In the genomic region with DNA sequence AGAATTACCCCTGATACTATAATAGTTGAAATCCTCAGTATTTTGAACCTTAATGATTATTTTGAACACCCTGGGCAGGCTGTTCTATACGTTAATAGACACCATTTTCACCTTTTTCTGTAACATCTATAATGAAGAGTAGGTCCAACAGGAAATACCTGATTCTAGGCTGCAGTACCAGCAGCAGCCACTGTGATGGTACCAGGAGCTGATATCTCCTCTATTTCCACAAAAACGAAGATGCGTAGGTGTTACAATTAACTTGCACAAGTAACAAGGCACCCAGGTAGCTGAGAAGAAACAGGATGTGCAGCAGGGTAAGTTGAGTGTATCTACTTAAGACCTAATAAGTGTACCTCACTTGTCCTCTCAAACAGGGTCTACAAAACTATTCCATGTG, we compare ENCODE assay signal across 18 mouse cellular contexts.
DNase-seq lines count a peak whose midpoint lies in the region; ATAC-seq and TF ChIP-seq lines count a peak whose summit lies in the region.
"Had no signal": no experiment of that assay in that cellular context is flagged by ENCODE, and none has a peak within 500 bp of the region (broad histone marks: within the 10 kb centered on the region; RNA-seq: fewer than 3 reads in every experiment).

No protein-coding gene starts in this region.

- peak; percentile 58 for TF ChIP-seq CTCF in hindbrain, postnatal 0 days (IDR thresholded peaks at IDR 0.05; ENCODE audit: low read depth)
- 0 out of 2 replicates have a peak, but pooled peaks have one; percentile 0 for TF ChIP-seq CTCF in lung, adult 2 months (IDR thresholded peaks at IDR 0.05; ENCODE audit: insufficient read depth, low read length)
- peak; percentile 28; the same call in 1 of the 2 replicates for TF ChIP-seq CTCF in brain, embryonic 14.5 days (IDR thresholded peaks at IDR 0.05; ENCODE audit: borderline replicate concordance, extremely low read depth, insufficient read depth, insufficient read length)

- H3K27ac ChIP-seq in hindbrain, postnatal 0 days: no peak overlapping the region
- H3K27ac ChIP-seq in hindbrain, embryonic 13.5 days: no peak overlapping the region
- H3K27ac ChIP-seq: embryonic facial prominence, embryonic 12.5 days; forebrain, embryonic 13.5 days; hindbrain, embryonic 12.5 days had no signal

- H3K4me3 ChIP-seq in hindbrain, postnatal 0 days (ENCODE audit: low read length): no peak overlapping the region
- H3K4me3 ChIP-seq in hindbrain, embryonic 13.5 days: no peak overlapping the region
- H3K4me3 ChIP-seq in lung, adult 2 months (replicated peaks; ENCODE audit: extremely low read depth, low read depth, low read length): no peak overlapping the region
- H3K4me3 ChIP-seq: embryonic facial prominence, embryonic 12.5 days; erythroblast, embryonic 14.5 days; forebrain, embryonic 13.5 days; hindbrain, embryonic 12.5 days had no signal

- WGBS in hindbrain, postnatal 0 days: 93% methylated on average over 3 of the region's 3 CpGs
- WGBS in hindbrain, embryonic 13.5 days: 97% methylated on average over 3 of the region's 3 CpGs
- WGBS in lung, adult 2 months: 90% methylated on average over 3 of the region's 3 CpGs

- ATAC-seq in hindbrain, postnatal 0 days: no peak
- ATAC-seq in hindbrain, embryonic 13.5 days (ENCODE audit: low FRiP score): no peak
- ATAC-seq: forebrain, embryonic 13.5 days had no signal

- TF ChIP-seq POLR2A in lung, adult 2 months (IDR thresholded peaks at IDR 0.05; ENCODE audit: borderline replicate concordance, extremely low read depth, low read depth, low read length): no peak
- no peak for TF ChIP-seq POLR2A in brain, embryonic 14.5 days (IDR thresholded peaks at IDR 0.05; ENCODE audit: borderline replicate concordance, extremely low read depth, insufficient read depth, insufficient read length, poor library complexity, severe bottlenecking)

- no peak overlapping the region for H3K9ac ChIP-seq in hindbrain, postnatal 0 days (replicated peaks; ENCODE audit: low read length)
- no peak overlapping the region for H3K9ac ChIP-seq in hindbrain, embryonic 13.5 days
- H3K9ac ChIP-seq: embryonic facial prominence, embryonic 12.5 days; forebrain, embryonic 13.5 days; hindbrain, embryonic 12.5 days had no signal

- DNase-seq in hindbrain, postnatal 0 days (ENCODE audit: low spot score): no peak
- no peak for DNase-seq in lung, adult 2 months
- DNase-seq in lung, postnatal 36 days: no peak
- no peak for DNase-seq in brain, embryonic 14.5 days (ENCODE audit: low read depth)
- peak; percentile 14 for DNase-seq in splenic B cell, adult 2 months (ENCODE audit: low read depth, low spot score)
- DNase-seq in layer of hippocampus, postnatal 25 days (ENCODE audit: extremely low spot score in 1 of 2, low spot score in 1 of 2): no peak
- DNase-seq: cerebellum, adult 8-10 months; gastrocnemius, postnatal 36 days; heart, postnatal 10 days; left cerebral cortex, postnatal 4 days; retina, postnatal 1 day; right cerebral cortex, postnatal 4 days; thymus, postnatal 14 days had no signal

- no peaks in the 10 kb centered on the region for H3K27me3 ChIP-seq in hindbrain, postnatal 0 days (ENCODE audit: insufficient read depth, low read length)
- H3K27me3 ChIP-seq in hindbrain, embryonic 13.5 days: no peaks in the 10 kb centered on the region
- H3K27me3 ChIP-seq in splenic B cell, adult 2 months (ENCODE audit: control insufficient read depth, insufficient read depth, low read length, poor library complexity, severe bottlenecking): no peaks in the 10 kb centered on the region
- H3K27me3 ChIP-seq: embryonic facial prominence, embryonic 12.5 days; forebrain, embryonic 13.5 days; hindbrain, embryonic 12.5 days had no signal

- no peaks in the 10 kb centered on the region for H3K9me3 ChIP-seq in hindbrain, postnatal 0 days (ENCODE audit: low read length)
- H3K9me3 ChIP-seq in hindbrain, embryonic 13.5 days: no peaks in the 10 kb centered on the region
- H3K9me3 ChIP-seq: embryonic facial prominence, embryonic 12.5 days; forebrain, embryonic 13.5 days; hindbrain, embryonic 12.5 days had no signal

- H3K4me2 ChIP-seq in hindbrain, postnatal 0 days (ENCODE audit: low read depth, low read length): no peak overlapping the region
- H3K4me2 ChIP-seq in hindbrain, embryonic 13.5 days: no peak overlapping the region
- H3K4me2 ChIP-seq: embryonic facial prominence, embryonic 12.5 days; forebrain, embryonic 13.5 days; hindbrain, embryonic 12.5 days had no signal

- H3K4me1 ChIP-seq in hindbrain, postnatal 0 days (ENCODE audit: insufficient read depth, low read length): peaks cover 20% of the 10 kb centered on the region
- peaks cover 39% of the 10 kb centered on the region for H3K4me1 ChIP-seq in hindbrain, embryonic 13.5 days (replicated peaks)
- no peaks in the 10 kb centered on the region for H3K4me1 ChIP-seq in lung, adult 2 months (ENCODE audit: control insufficient read depth, insufficient read depth, low read length)

- H3K36me3 ChIP-seq in hindbrain, postnatal 0 days (ENCODE audit: insufficient read depth, low read length): no peaks in the 10 kb centered on the region
- H3K36me3 ChIP-seq in hindbrain, embryonic 13.5 days: no peaks in the 10 kb centered on the region
- H3K36me3 ChIP-seq in splenic B cell, adult 2 months (ENCODE audit: control insufficient read depth, insufficient read depth, low read length, poor library complexity, severe bottlenecking): no peaks in the 10 kb centered on the region
- H3K36me3 ChIP-seq: embryonic facial prominence, embryonic 12.5 days; hindbrain, embryonic 12.5 days had no signal

Comparison
In these comparisons a context has a peak if more than half of its experiments do, and no peak if none do; other contexts are left out.
1. CTCF ChIP-seq: peak in every context shown above with its lines; median percentile 58 in hindbrain, postnatal 0 days; 28 in brain, embryonic 14.5 days; 0 in lung, adult 2 months.